Mouse (Mus musculus) layer of hippocampus, adult 9-10 months (tissue): ENCODE results near the gene Abcg1.

ENCODE experiments used
- DNase-seq: peaks from one replicate; pipeline ENCODE4 v3.0.0; 2022; ENCODE audit warnings: low spot score

Abcg1 gene

DNA sequence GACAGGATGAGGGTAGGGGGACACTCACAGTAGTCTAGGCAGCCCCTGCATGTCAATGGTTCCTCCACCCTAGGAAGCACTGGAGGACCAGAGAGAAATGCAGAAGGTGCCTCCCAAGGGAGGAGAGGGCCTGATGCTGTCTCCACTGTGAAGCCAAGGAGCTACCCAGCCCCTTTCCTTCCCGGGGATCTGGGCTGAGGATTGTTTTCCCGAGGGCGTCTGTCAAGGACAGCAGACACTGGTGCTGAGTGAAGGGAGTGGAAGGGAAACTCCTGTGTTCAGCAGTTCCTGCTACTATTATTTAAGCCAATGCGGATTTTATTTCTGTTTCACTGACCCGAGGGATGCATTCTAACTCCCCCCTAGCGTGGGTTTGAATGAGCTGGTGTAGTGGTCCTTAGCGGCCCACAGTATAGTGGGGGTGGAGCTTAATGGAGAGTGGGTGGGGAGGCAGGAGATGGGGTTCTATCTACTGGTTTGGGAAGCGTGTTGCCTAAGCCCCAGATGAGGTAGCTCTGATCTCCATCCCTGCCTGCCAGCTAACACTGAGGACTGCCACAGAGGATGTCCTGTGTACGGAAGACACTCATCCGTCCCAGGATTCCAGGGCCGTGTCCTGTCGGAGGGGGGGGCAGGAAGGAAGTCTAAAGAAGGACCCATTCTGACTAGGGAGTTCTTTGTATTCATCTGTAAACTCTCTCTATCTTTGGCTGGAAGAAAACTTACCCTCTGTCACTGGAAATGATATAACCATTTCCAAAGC lies 21.8 kb downstream of the Abcg1 start:
- DNase-seq, result no peak

DNA sequence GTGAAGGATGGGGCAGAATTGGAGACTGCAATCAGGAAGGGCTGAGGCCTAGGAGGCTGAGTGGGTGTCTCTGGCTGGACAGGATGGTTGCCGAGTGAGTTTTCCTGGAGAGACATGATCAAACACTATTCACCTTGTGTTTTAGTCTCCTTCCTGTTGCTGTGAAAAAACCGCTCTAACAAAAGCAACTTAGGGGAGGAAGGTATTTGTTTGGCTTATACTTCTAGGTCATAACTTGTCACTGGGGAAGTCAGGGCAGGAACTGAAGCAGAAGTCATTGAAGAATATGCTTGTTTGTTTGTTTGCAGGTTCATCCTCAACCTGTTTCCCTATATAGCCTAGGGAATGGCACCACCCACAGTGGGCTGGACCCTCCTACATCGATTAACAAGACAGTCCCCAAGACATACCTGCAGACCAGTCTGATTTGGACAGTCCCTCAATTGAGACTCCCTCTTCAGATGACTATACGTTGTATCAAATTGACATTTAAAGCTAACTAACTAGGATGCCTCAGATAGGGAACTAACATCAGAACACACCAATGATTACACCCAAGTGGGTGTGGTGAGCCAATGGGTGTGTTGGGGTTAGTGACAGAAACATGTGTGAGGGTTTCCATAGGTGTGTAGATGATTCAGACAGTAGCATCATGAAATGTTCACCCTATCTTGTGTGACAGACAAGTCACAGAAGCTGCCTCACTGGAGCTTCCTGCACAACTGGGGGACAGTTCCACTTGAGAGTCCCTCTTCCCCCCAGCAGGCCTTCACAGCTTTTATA lies 25.0 kb downstream of the Abcg1 start:
- DNase-seq, result no peak

DNA sequence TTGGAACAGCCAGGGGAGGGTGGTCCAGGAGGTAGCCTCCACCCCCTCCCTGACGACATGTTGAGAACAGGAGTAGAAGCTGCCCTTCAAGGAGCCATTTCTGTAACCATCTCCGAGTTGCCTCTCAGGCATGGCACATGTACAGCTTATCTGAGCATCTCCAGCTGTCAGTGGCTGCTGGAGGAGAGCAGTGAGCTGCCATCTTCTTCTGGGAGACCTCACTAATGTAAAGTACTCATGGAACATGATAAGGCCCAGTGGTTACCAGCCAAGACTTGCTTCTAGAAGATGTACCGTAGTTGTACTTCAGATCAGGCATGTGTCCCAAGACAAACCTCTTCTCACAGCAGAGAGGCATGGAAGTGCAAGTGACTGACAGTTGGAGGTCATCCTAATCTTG lies 28.0 kb downstream of the Abcg1 start:
- no peak for DNase-seq

DNA sequence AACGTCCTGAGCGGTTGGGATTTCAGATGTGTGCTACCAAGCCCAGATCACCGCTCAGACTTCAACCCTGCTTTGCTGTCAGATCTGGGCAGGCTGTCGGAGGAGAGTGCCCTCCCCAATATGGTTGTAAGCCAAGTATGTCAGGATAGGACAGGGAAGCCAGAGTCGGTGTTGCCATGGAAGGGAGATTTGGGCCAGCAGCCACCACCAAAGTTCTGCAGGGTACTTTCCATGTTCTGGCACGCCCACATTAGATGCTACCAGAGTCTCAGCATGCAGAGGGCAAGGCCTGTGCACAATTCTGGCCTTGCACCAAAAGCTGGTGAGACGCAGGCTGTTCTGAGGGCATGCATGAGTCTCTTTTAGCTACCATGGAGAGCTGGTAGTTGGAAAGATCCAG lies 28.7 kb downstream of the Abcg1 start:
- DNase-seq, result no peak

DNA sequence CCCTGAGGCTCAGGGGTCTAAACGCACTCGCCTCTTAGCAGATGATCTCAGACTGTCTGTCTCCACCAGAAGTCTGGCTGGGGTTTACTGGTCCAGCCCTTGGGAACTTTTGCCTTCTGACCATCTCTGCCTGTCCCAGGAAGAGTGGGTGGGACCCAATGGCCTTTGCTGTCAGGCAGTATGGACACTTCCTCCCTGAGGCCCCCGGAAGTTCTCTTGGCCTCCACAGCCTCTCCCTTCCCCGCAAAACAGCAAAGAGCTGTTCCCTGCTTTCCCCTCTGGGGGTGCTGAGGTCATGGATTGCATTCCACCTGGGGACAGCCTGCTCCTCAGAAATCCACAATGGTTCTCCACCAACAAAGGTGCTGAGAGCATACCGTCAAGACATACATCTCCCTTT lies 31.2 kb downstream of the Abcg1 start:
- DNase-seq, result no peak

DNA sequence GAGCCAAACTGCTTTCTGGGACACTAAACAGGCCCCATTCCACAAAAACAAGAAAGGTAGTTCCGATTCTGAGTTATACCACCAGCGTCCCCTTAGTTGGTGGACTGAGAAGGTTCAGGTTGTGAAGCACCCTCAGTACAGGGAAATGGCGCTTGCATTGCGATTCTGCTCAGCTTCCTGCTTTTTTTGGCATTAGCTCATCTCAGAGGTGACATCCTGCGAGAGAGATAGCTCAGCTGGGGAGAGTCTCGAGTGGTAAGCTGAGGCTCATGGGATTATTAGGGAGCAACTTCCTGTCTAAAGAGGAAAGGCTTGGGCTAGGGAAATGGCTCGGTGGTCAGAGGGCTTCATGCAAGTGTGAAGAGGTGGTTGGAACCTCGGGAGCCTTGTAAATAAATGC lies 32.4 kb downstream of the Abcg1 start:
- no peak for DNase-seq

DNA sequence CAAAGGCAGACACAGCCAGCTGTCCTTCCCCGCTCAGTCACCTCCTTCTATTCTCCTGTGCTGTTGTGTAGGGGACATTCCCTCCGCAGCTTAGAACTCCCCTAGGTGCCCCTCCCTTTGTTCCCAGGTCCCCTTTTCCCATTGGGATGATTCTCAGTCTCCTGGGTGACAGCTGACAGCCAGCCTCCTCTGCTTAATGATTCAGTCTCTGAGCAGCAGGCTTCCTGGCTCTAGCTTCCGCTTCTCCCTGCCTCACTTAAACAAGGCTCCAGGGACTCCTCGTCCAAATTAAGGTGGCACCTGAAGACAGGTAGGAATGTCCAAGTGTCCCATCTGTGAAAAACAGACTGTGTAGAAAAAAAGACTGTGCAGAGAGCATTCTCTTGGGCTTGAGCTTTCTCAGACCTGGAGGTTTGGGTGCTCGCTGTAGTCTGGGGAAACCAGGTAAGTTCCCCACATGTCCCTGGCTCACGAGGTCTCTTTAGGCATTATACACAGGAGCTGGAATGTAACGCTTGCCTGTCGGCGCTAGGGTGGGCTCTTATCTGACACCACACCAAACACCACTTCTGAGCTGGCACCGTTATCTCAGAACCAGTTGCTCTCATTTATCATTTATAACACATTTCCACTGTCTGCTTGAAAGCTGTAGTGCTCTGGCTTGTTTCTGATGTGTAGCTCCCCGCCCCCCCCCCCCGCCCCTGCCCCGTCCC lies 33.7 kb downstream of the Abcg1 start:
- no peak for DNase-seq

DNA sequence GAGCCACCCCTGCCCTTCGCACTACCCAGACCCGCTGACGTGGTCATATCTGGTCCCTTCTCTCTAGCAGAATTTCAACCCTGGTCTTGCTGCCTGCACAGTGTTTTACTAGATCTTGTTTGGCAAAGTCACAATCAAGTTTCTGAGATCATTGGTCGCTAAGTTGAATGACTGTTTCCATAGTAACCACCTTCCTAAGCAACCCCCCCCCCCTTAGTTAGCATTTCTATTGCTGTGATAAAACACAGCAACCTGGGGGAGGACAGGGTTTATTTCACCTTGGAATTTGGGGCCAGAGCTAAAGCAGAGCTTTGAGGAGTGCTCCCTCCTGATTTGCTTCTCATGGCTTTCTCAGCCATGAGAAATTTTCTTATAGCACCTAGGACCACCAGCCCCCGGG lies 37.3 kb downstream of the Abcg1 start:
- no peak for DNase-seq

DNA sequence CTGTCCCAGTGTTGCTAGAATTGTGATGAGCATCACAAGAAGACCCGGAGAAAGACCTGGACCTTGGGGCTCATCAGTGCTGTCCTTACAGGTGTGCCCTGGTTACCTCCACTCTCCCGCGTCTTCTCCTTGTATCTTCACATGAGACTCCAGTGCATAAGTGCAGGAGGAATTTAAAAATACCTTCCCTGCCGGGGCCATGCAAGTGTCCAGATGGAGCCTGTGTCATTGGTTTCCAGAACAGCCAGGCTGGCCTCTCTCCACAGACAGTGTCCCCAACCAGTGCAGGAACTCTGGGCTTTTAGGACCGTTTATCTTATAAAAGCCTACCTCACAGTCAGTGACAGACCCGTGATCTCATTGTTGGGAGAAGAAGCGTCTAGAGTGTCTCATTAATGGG lies 38.1 kb downstream of the Abcg1 start:
- DNase-seq, result no peak

DNA sequence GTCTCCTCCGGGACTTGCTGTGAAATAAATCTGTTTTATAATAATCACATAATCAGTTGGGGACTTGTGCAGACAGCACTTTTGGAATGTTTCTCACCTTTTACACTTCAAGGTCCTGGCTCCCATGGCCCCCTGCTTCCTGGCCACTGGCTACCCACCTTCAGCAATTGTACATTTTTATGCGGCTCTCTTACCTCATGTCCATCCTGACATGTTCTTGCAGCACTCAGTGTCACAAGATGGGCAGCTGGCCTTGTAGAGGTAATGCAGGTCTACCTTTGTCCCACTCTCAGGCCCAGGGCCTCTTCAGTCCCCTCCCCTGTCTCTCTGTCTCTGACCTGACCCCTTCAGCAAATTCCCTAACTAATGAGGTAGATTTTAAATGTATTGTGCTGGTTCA lies 39.4 kb downstream of the Abcg1 start:
- no peak for DNase-seq

DNA sequence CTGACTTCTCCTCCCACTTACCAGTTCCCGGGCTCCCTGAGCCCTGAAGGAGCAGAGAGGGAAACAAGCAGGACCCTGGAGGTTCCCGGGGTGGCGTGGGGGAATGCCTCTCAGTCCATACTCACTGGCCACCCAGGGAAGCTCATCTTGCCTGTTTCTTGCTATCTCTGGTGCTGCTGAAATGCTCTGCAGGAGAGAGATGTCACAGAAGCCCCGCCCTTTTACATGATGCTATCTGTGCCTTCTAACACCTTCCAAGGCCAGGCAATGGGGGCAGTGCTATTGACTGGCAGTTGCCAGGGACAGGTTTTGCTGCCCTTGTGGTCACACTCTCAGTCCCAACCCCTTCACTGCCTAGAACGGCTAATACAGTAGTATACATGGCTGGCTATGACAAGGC lies 41.3 kb downstream of the Abcg1 start:
- DNase-seq, result no peak

DNA sequence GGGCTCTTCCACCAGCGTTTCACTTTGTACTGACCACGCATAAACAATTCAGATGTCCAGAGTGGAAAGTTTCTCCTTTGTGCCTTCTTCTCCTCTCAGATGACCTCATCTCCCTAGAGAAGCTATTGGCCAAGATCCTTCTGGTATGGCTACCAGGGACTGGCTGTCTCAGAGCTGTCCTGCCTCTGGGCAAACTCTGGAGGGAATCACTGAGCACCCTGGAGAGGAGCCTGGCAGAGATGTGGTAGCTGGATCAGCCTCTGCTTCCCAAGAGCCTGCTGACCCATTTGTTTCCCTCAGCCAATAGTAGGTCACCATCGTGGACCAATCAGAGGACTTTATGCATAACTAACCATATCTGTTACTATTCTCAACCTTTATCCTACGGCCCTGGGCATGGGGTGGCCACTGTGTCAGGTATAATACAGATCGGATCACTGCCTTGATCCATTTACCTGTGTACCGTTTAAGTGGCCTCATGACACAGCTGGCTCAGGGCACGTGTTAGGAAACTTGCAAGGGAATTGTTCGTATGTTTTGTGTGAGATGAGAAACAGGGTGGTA lies 45.6 kb downstream of the Abcg1 start:
- DNase-seq, result no peak

DNA sequence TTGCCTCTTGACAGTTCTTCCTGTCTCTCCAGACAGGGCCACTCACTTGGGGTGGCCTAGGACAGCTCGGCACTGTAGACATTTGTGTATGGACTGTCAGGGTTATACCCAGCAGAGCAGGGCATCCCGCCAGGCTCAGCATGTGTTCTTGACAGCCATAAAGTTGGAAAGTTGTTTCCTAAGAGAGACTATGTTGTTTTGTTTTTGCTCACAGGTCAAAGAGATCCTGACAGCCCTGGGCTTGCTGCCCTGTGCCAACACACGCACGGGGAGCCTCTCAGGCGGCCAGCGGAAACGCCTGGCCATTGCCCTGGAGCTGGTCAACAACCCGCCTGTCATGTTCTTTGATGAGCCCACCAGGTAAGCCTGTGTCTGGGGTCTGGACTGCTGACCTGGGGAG lies 46.3 kb downstream of the Abcg1 start:
- no peak for DNase-seq

DNA sequence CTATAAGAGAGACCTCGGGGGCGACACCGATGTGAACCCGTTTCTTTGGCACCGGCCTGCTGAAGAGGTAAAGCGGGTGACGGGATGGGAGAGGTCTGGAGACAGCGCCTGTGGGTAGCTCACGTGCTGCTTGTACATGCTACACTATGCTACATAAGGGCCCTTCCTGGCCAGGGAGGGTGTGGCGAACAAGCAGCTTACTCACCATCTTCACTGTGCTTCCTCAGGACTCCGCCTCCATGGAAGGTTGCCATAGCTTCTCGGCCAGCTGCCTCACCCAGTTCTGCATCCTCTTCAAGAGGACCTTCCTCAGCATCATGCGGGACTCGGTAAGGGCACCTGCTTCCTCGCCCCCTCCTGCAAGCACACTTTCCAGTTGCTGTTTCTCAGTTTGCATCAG lies 50.9 kb downstream of the Abcg1 start:
- no peak for DNase-seq

DNA sequence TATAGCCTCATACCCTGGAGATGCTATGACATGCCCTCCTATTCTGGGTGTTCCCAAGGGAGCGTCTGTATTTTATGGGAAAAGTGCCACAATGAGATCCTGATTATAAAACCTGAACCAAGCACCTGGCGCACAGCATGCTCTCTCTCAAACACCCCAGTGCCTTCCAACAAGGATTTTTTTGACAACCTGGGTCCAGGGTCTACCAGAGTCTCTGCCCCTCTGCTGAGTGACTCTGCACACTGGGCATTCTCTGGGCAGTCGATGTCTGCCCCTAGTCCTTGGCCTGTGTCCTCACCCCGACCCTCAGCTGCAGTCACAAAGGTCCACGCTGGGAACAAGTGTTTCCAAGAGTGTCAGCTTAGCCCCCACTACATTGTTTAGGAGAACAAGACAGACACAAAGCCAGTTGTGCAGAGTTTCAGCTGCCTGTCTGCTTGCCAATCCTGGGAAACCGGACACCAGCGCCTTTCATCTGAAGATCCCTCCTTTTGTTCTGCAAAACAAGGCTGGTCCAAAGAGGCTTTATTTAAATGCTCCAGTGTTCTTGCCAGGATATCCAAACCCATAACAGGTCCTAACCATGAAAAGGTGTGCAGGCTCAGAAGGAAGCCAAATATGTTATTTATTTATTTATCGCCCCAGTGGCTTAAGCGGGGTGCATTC lies 55.8 kb downstream of the Abcg1 start:
- peak; percentile 31 for DNase-seq

DNA sequence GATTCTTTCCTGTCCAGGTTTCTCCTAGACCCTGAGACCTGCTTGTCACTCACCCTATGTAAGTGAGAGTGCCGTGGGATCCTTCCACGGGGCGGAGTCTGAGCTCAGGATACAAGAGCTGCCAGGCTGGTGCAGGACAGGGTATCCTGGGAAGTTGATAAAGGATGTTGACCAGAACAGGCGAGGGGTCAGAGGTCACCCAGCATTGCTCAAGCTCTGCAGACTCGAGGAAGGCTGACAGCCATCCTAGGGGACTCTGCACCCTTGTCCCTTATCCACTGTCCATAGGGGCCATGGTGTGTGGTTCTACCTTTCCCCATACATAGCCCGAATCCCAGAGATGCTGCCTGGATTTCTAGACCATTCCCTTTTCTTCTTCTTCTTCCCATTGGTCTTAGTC lies 58.6 kb downstream of the Abcg1 start:
- no peak for DNase-seq

DNA sequence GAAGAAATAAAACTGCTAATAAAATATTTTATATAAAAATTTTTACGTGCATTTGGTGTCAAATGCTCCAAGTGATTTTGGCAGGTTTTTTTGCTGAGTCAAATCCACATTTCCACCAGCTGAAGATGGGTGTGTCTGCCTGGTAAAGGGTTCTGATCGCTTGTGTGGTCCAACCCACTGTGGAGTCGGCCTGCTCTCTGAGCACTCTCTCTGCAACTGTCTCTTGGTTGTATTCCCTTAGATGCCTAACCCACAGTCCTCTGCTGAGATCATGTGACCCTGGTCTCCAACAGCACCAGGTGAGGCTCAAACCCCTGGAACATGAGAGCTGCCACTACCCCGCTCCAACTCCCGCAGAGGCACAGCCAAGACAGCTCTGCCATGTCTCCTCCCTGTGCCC lies 60.5 kb downstream of the Abcg1 start:
- DNase-seq, result no peak

DNA sequence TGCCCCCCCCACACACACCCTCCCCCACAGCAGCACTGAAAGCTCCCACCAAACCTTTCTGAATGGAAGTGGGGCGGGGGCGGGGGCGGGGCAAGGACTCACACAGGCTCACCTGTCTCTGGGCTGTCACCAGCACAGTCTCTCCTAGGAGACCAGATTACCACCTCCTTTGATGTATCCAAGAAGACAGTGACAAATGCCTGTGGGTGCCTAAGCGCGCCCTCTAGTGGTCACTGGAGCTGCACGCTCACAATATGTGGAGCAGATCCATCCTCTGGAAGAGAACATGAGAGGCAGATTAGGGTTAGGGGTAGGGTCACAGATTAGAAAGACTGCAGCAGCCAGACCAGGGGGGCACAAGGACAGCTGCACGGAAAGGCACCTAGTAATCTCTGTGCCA lies 62.0 kb downstream of the Abcg1 start:
- DNase-seq, result peak; percentile 83

DNA sequence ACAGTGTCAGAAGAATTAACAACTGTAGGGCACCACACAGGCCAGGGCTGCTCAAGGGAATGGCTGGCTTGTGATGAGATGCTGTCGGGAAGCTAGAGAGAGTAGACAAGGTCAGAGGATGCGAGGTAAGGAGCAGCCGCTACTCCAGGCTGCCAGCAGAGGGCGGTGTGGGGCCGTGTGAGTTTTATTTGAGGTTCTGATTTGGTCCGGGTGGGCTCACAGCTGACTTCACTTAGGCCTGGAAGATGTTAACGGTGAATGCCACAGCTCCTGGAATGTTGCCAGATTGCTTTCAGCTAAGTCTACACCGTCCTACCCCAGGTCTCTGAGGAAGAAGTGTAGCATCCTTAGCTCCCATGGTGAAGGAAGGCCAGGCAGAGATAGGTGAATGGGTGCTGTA lies 64.5 kb downstream of the Abcg1 start:
- no peak for DNase-seq

DNA sequence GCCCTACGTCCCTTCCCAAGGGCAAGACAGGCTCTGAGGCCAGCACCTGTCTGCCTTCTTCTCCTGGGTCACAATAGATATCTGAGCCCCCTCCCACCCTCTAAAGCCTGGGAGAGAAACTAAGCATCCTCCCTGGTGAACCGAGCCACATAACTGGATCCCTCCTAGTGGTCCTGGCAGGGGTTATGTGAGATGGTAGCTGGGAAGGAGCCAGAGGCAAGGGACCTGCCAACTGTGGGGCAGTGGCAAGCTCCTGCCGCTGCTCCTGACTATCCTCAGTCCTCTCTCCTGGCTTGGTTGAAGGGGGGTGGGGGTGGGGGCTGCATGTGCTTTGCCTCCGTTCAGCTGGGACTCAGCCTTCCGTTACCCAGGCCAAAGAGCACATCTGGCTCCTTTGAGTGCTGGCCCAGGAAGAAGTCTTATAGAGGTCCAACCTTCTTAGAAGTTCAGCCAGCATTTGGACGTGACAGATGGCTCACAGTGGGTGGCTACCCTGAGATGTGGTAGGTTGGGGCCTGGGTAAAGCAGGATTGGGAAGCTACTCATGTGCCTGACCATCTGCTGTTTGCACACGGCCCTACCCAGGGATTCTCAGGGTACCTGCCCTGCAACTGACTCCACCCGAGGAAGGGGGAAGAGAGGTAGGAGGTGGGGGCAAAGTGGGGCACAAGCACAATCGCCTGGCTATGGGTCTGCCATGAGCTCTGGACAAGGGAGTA lies 68.2 kb downstream of the Abcg1 start:
- DNase-seq, result no peak

DNA sequence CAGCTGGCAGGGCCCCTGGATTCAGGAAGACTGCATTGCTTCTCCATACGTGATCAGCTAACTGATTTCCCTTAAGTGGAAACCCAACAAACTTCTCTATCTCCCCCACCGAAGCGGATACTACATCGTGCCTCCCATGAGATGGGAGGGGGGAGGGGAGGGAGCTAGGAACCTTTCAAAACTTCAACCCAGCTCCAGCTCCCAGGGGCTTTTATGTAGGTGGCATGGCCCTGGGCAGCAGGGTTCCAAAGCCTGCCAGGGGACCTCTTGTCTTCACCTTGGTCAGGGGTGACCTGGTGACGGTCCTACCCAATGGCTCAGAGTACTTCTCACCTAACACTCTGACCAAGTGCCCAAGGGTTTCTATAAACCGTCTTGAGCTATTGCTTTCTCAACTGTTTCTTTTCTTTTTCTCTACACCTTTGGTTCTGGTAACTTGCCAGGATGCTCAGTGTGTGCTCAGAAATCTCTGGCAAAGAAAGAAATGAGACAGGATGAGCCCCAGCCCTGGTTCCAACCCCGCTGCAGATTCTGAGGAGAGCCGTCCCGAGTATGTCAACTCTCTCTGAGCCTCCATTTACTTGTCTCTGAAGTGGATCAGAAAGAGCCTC lies 71.3 kb downstream of the Abcg1 start:
- DNase-seq, result no peak
